Mouse (Mus musculus): ENCODE results near the gene 4930455H04Rik. TPM values are rescaled to one million over a fixed set of nuclear protein-coding genes. Genes with fewer than 3 reads are reported as not detected.

The 4930455H04Rik gene
- polyA plus RNA-seq (2012; ENCODE audit: insufficient read depth, insufficient read length, low replicate concordance, missing spikeins): not detected in 2 replicates

GRCm38 (mm10) chr3:116967967-116968366 lies at the start of gene 4930455H04Rik:
Gene 4930455H04Rik, plus strand, starts transcription at chr3:116968267.
- peaks cover 7% of the 10 kb centered on the region for H3K4me1 ChIP-seq (ENCODE audit: control insufficient read depth, insufficient read depth, low read length)
- TF ChIP-seq POLR2A (IDR thresholded peaks at IDR 0.05; ENCODE audit: insufficient read depth, low read depth, low read length) (no peak), CTCF (IDR thresholded peaks at IDR 0.05; ENCODE audit: insufficient read depth, low read depth, low read length) (no peak)
- H3K4me3 ChIP-seq (ENCODE audit: insufficient read depth, low read depth, low read length): peak within 1 kb of the TSS; percentile 51
- WGBS: 42% methylated on average over 4 of the region's 4 CpGs
- no peak within 1 kb of the TSS for H3K27ac ChIP-seq (ENCODE audit: insufficient read depth, low read depth, low read length)

- no peak overlapping the region for H3K27ac ChIP-seq (ENCODE audit: insufficient read depth, low read depth, low read length)
- H3K4me1 ChIP-seq (ENCODE audit: control insufficient read depth, insufficient read depth, low read length): no peaks in the 10 kb centered on the region
- no peak overlapping the region for H3K4me3 ChIP-seq (ENCODE audit: insufficient read depth, low read depth, low read length)
- WGBS: 84% methylated on average over 3 of the region's 3 CpGs
- TF ChIP-seq POLR2A (IDR thresholded peaks at IDR 0.05; ENCODE audit: insufficient read depth, low read depth, low read length) (no peak), CTCF (IDR thresholded peaks at IDR 0.05; ENCODE audit: insufficient read depth, low read depth, low read length) (no peak)
Measured at GRCm38 (mm10) chr3:116921535-116921934, 46.5 kb upstream of the 4930455H04Rik start.

- Histone ChIP-seq H3K27ac (ENCODE audit: insufficient read depth, low read depth, low read length) (no peak overlapping the region), H3K4me1 (ENCODE audit: control insufficient read depth, insufficient read depth, low read length) (no peaks in the 10 kb centered on the region), H3K4me3 (ENCODE audit: insufficient read depth, low read depth, low read length) (no peak overlapping the region)
- TF ChIP-seq POLR2A (IDR thresholded peaks at IDR 0.05; ENCODE audit: insufficient read depth, low read depth, low read length) (no peak), CTCF (IDR thresholded peaks at IDR 0.05; ENCODE audit: insufficient read depth, low read depth, low read length) (no peak)
- 94% methylated on average over 12 of the region's 12 CpGs for WGBS
Measured at GRCm38 (mm10) chr3:116923042-116923441, 45.0 kb upstream of the 4930455H04Rik start.

GRCm38 (mm10) chr3:116928994-116929393 lies 39.1 kb upstream of the 4930455H04Rik start:
- no peak for TF ChIP-seq POLR2A (IDR thresholded peaks at IDR 0.05; ENCODE audit: insufficient read depth, low read depth, low read length)
- no peak for TF ChIP-seq CTCF (IDR thresholded peaks at IDR 0.05; ENCODE audit: insufficient read depth, low read depth, low read length)
- Histone ChIP-seq H3K4me1 (ENCODE audit: control insufficient read depth, insufficient read depth, low read length) (no peaks in the 10 kb centered on the region), H3K4me3 (ENCODE audit: insufficient read depth, low read depth, low read length) (no peak overlapping the region), H3K27ac (ENCODE audit: insufficient read depth, low read depth, low read length) (no peak overlapping the region)
- 74% methylated on average over 4 of the region's 4 CpGs for WGBS

GRCm38 (mm10) chr3:116933158-116933557 lies 34.9 kb upstream of the 4930455H04Rik start:
- TF ChIP-seq CTCF (IDR thresholded peaks at IDR 0.05; ENCODE audit: insufficient read depth, low read depth, low read length) (no peak), POLR2A (IDR thresholded peaks at IDR 0.05; ENCODE audit: insufficient read depth, low read depth, low read length) (no peak)
- Histone ChIP-seq H3K4me3 (ENCODE audit: insufficient read depth, low read depth, low read length) (no peak overlapping the region), H3K4me1 (ENCODE audit: control insufficient read depth, insufficient read depth, low read length) (no peaks in the 10 kb centered on the region), H3K27ac (ENCODE audit: insufficient read depth, low read depth, low read length) (no peak overlapping the region)
- 82% methylated on average over 1 of the region's 1 CpGs for WGBS

GRCm38 (mm10) chr3:116936934-116937691 lies 31.0 kb upstream of the 4930455H04Rik start:
- Histone ChIP-seq H3K27ac (ENCODE audit: insufficient read depth, low read depth, low read length) (no peak overlapping the region), H3K4me3 (ENCODE audit: insufficient read depth, low read depth, low read length) (no peak overlapping the region), H3K4me1 (ENCODE audit: control insufficient read depth, insufficient read depth, low read length) (no peaks in the 10 kb centered on the region)
- 73% methylated on average over 4 of the region's 4 CpGs for WGBS
- TF ChIP-seq POLR2A (IDR thresholded peaks at IDR 0.05; ENCODE audit: insufficient read depth, low read depth, low read length) (no peak), CTCF (IDR thresholded peaks at IDR 0.05; ENCODE audit: insufficient read depth, low read depth, low read length) (no peak)

GRCm38 (mm10) chr3:116940804-116941558 lies 27.1 kb upstream of the 4930455H04Rik start:
- no peak for TF ChIP-seq POLR2A (IDR thresholded peaks at IDR 0.05; ENCODE audit: insufficient read depth, low read depth, low read length)
- no peak for TF ChIP-seq CTCF (IDR thresholded peaks at IDR 0.05; ENCODE audit: insufficient read depth, low read depth, low read length)
- H3K27ac ChIP-seq (ENCODE audit: insufficient read depth, low read depth, low read length): no peak overlapping the region
- 79% methylated on average over 10 of the region's 10 CpGs for WGBS
- no peak overlapping the region for H3K4me3 ChIP-seq (ENCODE audit: insufficient read depth, low read depth, low read length)
- no peaks in the 10 kb centered on the region for H3K4me1 ChIP-seq (ENCODE audit: control insufficient read depth, insufficient read depth, low read length)

- no peak overlapping the region for H3K4me3 ChIP-seq (ENCODE audit: insufficient read depth, low read depth, low read length)
- no peaks in the 10 kb centered on the region for H3K4me1 ChIP-seq (ENCODE audit: control insufficient read depth, insufficient read depth, low read length)
- WGBS: 91% methylated on average over 1 of the region's 1 CpGs
- no peak overlapping the region for H3K27ac ChIP-seq (ENCODE audit: insufficient read depth, low read depth, low read length)
- no peak for TF ChIP-seq POLR2A (IDR thresholded peaks at IDR 0.05; ENCODE audit: insufficient read depth, low read depth, low read length)
- TF ChIP-seq CTCF (IDR thresholded peaks at IDR 0.05; ENCODE audit: insufficient read depth, low read depth, low read length): no peak
Measured at GRCm38 (mm10) chr3:116941559-116942117, 26.4 kb upstream of the 4930455H04Rik start.

GRCm38 (mm10) chr3:116942751-116943150 lies 25.3 kb upstream of the 4930455H04Rik start:
- no peaks in the 10 kb centered on the region for H3K4me1 ChIP-seq (ENCODE audit: control insufficient read depth, insufficient read depth, low read length)
- TF ChIP-seq POLR2A (IDR thresholded peaks at IDR 0.05; ENCODE audit: insufficient read depth, low read depth, low read length) (no peak), CTCF (IDR thresholded peaks at IDR 0.05; ENCODE audit: insufficient read depth, low read depth, low read length) (no peak)
- H3K4me3 ChIP-seq (ENCODE audit: insufficient read depth, low read depth, low read length): no peak overlapping the region
- H3K27ac ChIP-seq (ENCODE audit: insufficient read depth, low read depth, low read length): no peak overlapping the region
- WGBS: 84% methylated on average over 6 of the region's 6 CpGs
